Mouse (Mus musculus): ENCODE data around the gene Tm4sf4. TPM values are rescaled to one million over a fixed set of nuclear protein-coding genes. Genes with fewer than 3 reads are reported as not detected.

Tm4sf4 gene
- polyA plus RNA-seq, 1 experiment = not detected

- Histone ChIP-seq H3K27ac (ENCODE audit: insufficient read depth, low read length) (no peak overlapping the region), H3K9ac (ENCODE audit: low read depth, poor library complexity, severe bottlenecking) (no peak overlapping the region), H3K36me3 (ENCODE audit: control insufficient read depth, insufficient read depth, low read length, poor library complexity, severe bottlenecking) (no peaks in the 10 kb centered on the region), H3K4me1 (ENCODE audit: control insufficient read depth, insufficient read depth, low read length) (no peaks in the 10 kb centered on the region), H3K9me3 (replicated peaks; ENCODE audit: control insufficient read depth, insufficient read depth, low read length, poor library complexity, severe bottlenecking) (no peaks in the 10 kb centered on the region), H3K27me3 (ENCODE audit: control insufficient read depth, insufficient read depth, low read length, poor library complexity, severe bottlenecking) (no peaks in the 10 kb centered on the region), H3K4me3 (ENCODE audit: low read depth, low read length) (no peak overlapping the region)
- TF ChIP-seq CTCF (IDR thresholded peaks at IDR 0.05; ENCODE audit: low read depth, low read length) (no peak), POLR2A (IDR thresholded peaks at IDR 0.05; ENCODE audit: insufficient read depth, low read length) (no peak), EP300 (IDR thresholded peaks at IDR 0.05; ENCODE audit: insufficient read depth, low read depth, low read length) (no peak)
These were observed 55.5 kb downstream of the Tm4sf4 start for GRCm38 (mm10) chr3:57480640-57481039.

DNA sequence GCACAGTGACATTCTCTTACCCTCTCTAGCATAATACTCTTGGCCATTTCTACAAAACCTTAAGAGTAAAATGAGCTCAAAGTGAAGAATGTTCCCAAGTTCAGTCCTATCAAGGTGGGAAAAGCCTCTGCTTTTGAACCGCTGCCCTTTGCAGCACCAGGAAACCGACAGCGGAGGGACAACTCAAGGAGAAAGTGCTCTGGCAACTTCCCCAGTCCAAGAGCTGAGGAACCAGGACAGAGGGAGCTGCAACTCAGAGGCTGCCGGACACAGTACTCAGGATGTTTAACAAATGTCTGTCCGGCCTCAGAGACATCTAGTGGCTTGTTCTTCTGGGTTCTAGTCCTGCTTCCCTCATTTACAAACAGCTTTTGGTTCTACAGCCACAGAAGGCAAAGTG is 56.9 kb downstream of the Tm4sf4 start:
- Histone ChIP-seq H3K4me3 (ENCODE audit: low read depth, low read length) (no peak overlapping the region), H3K4me1 (ENCODE audit: control insufficient read depth, insufficient read depth, low read length) (no peaks in the 10 kb centered on the region), H3K27me3 (ENCODE audit: control insufficient read depth, insufficient read depth, low read length, poor library complexity, severe bottlenecking) (no peaks in the 10 kb centered on the region; the same call in 1 of the 2 replicates), H3K36me3 (ENCODE audit: control insufficient read depth, insufficient read depth, low read length, poor library complexity, severe bottlenecking) (no peaks in the 10 kb centered on the region), H3K9ac (ENCODE audit: low read depth, poor library complexity, severe bottlenecking) (no peak overlapping the region), H3K27ac (ENCODE audit: insufficient read depth, low read length) (no peak overlapping the region), H3K9me3 (replicated peaks; ENCODE audit: control insufficient read depth, insufficient read depth, low read length, poor library complexity, severe bottlenecking) (no peaks in the 10 kb centered on the region)
- no peak for TF ChIP-seq EP300 (IDR thresholded peaks at IDR 0.05; ENCODE audit: insufficient read depth, low read depth, low read length)
- TF ChIP-seq POLR2A (IDR thresholded peaks at IDR 0.05; ENCODE audit: insufficient read depth, low read length) = no peak
- TF ChIP-seq CTCF (IDR thresholded peaks at IDR 0.05; ENCODE audit: low read depth, low read length) = no peak

GRCm38 (mm10) chr3:57486068-57486467 is 61.0 kb downstream of the Tm4sf4 start:
- H3K4me1 ChIP-seq (ENCODE audit: control insufficient read depth, insufficient read depth, low read length) = no peaks in the 10 kb centered on the region
- no peak overlapping the region for H3K27ac ChIP-seq (ENCODE audit: insufficient read depth, low read length)
- H3K9ac ChIP-seq (ENCODE audit: low read depth, poor library complexity, severe bottlenecking) = no peak overlapping the region
- H3K27me3 ChIP-seq (ENCODE audit: control insufficient read depth, insufficient read depth, low read length, poor library complexity, severe bottlenecking) = no peaks in the 10 kb centered on the region; the same call in 1 of the 2 replicates
- no peak overlapping the region for H3K4me3 ChIP-seq (ENCODE audit: low read depth, low read length)
- TF ChIP-seq POLR2A (IDR thresholded peaks at IDR 0.05; ENCODE audit: insufficient read depth, low read length) (no peak), EP300 (IDR thresholded peaks at IDR 0.05; ENCODE audit: insufficient read depth, low read depth, low read length) (no peak), CTCF (IDR thresholded peaks at IDR 0.05; ENCODE audit: low read depth, low read length) (no peak)
- H3K36me3 ChIP-seq (ENCODE audit: control insufficient read depth, insufficient read depth, low read length, poor library complexity, severe bottlenecking) = no peaks in the 10 kb centered on the region
- no peaks in the 10 kb centered on the region for H3K9me3 ChIP-seq (replicated peaks; ENCODE audit: control insufficient read depth, insufficient read depth, low read length, poor library complexity, severe bottlenecking)

DNA sequence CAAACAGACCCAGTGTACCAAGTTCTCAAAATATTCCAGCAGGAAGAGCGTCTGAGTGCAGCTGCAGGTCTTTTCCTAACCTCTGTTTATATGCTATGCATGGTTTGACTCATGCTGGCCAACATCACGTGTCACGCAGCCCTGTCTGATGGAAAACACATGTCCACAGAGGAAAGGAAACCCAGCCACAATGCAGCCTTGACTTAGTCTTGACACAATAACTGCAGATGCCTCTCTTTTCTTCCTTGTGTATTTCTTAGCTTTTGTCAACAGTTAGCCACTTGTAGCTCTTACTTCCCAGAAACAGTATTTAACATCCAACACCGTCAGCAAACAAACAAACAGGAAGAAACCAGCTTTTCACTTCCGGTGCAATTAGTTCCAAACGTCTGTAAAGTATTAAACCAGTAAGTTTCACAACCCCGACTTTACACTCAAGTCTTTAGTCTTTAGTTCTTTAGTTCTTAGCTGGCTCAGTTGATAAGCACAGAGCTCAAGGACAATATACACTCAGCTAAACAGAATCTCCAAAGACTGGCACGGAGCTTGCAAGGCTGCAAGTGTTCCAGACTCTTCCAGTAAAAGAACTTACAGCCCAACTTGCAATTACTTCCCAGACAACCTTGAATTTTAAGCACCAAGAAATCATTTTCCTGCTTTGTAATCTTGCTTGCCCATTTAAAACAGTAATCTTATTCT is 62.5 kb downstream of the Tm4sf4 start:
- no peak overlapping the region for H3K27ac ChIP-seq (ENCODE audit: insufficient read depth, low read length)

More for the DNA sequence above, 62.5 kb downstream of the Tm4sf4 start:
- Histone ChIP-seq H3K27me3 (ENCODE audit: control insufficient read depth, insufficient read depth, low read length, poor library complexity, severe bottlenecking) (no peaks in the 10 kb centered on the region; the same call in 1 of the 2 replicates), H3K4me1 (ENCODE audit: control insufficient read depth, insufficient read depth, low read length) (no peaks in the 10 kb centered on the region), H3K36me3 (ENCODE audit: control insufficient read depth, insufficient read depth, low read length, poor library complexity, severe bottlenecking) (no peaks in the 10 kb centered on the region), H3K4me3 (ENCODE audit: low read depth, low read length) (no peak overlapping the region), H3K9ac (ENCODE audit: low read depth, poor library complexity, severe bottlenecking) (no peak overlapping the region), H3K9me3 (replicated peaks; ENCODE audit: control insufficient read depth, insufficient read depth, low read length, poor library complexity, severe bottlenecking) (no peaks in the 10 kb centered on the region)
- TF ChIP-seq EP300 (IDR thresholded peaks at IDR 0.05; ENCODE audit: insufficient read depth, low read depth, low read length) (no peak), POLR2A (IDR thresholded peaks at IDR 0.05; ENCODE audit: insufficient read depth, low read length) (no peak), CTCF (IDR thresholded peaks at IDR 0.05; ENCODE audit: low read depth, low read length) (no peak)

Other genes starting within 250 kb of the Tm4sf4 start
- 0.81 and 2.9 TPM in 2 replicates for gene Tm4sf1, start 123.3 kb upstream of the Tm4sf4 start, polyA plus RNA-seq (2011; ENCODE audit: insufficient read depth, insufficient read length, low read depth, missing spikeins)
- gene Wwtr1, start 150.6 kb downstream of the Tm4sf4 start, polyA plus RNA-seq (2011; ENCODE audit: insufficient read depth, insufficient read length, low read depth, missing spikeins) = 43.6 and 43.7 TPM in 2 replicates
- 27.0 and 32.4 TPM in 2 replicates for gene Commd2, start 226.4 kb downstream of the Tm4sf4 start, polyA plus RNA-seq (2011; ENCODE audit: insufficient read depth, insufficient read length, low read depth, missing spikeins)

All from ES-Bruce4 (cell line).